Mouse (Mus musculus): ENCODE measurements around the gene Khdc3.
A peak's percentile ranks its signal among the peaks of the same experiment; 100 is the strongest.
"Not testable (repeated sequence)": the region's sequence is repeated elsewhere in the genome, so short reads cannot be mapped to it uniquely, and the experiment has no call there.

Gene Khdc3

DNA sequence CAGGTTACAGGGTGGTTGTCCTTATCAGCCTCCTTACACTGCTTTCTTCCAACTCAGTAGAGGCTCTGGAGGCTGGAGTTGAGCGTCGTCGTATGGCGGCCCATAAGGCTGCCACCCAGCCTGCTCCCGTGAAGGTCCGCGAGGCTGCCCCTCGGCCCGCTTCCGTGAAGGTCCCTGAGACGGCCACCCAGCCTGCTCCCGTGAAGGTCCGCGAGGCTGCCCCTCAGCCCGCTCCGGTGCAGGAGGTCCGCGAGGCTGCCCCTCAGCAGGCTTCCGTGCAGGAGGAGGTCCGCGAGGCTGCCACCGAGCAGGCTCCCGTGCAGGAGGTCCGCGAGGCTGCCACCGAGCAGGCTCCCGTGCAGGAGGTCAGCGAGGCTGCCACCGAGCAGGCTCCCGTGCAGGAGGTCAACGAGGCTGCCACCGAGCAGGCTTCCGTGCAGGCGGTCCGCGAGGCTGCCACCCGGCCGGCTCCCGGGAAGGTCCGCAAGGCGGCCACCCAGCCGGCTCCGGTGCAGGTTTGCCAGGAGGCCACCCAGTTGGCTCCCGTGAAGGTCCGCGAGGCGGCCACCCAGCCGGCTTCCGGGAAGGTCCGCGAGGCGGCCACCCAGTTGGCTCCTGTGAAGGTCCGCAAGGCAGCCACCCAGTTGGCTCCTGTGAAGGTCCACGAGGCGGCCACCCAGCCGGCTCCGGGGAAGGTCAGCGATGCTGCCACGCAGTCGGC is 1.7 kb downstream of the Khdc3 start:
- DNase-seq: no peak

DNA sequence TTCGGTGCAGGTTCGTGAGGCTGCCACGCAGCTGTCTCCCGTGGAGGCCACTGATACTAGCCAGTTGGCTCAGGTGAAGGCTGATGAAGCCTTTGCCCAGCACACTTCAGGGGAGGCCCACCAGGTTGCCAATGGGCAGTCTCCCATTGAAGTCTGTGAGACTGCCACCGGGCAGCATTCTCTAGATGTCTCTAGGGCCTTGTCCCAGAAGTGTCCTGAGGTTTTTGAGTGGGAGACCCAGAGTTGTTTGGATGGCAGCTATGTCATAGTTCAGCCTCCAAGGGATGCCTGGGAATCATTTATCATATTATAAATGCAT is 2.2 kb downstream of the Khdc3 start:
- no peak for DNase-seq

DNA sequence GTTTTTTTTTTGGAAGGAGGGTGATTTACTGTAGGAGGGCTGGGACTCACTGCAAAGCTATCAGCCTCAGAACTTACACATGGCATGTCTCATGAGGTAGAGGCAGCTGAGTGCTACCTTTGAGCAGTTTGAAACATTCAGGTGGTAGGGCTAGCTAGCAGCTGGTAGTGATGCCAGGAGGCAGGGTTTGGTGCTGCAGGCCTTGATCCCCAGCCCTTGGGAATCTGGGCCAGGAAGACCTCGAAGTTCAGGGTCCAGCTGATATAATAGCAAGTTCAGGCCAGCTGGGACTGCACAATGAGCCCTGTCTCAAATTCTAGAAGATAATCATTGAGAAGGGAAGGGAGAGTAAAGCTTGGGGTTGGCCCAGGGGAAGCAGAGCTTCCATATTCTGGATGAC is 3.5 kb downstream of the Khdc3 start:
- DNase-seq: no peak

DNA sequence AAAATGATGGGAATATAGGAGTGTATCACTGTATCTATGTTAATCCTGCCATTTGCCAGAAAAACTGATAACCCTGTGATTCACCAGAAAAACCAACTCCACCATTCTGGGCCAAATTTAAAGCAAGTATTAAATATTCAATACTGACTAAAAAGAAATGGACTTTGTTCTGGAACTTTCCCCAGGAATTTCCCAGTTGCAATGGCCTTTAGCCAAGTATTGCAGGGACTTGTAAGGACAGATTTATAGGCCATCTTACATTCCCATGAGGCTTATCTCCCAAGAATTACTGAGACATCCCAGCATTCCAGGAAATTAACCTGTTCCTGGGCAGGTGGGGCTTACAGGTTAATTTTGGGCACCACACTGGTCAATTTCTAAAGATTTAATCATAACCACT is 4.1 kb downstream of the Khdc3 start:
- no peak for DNase-seq

DNA sequence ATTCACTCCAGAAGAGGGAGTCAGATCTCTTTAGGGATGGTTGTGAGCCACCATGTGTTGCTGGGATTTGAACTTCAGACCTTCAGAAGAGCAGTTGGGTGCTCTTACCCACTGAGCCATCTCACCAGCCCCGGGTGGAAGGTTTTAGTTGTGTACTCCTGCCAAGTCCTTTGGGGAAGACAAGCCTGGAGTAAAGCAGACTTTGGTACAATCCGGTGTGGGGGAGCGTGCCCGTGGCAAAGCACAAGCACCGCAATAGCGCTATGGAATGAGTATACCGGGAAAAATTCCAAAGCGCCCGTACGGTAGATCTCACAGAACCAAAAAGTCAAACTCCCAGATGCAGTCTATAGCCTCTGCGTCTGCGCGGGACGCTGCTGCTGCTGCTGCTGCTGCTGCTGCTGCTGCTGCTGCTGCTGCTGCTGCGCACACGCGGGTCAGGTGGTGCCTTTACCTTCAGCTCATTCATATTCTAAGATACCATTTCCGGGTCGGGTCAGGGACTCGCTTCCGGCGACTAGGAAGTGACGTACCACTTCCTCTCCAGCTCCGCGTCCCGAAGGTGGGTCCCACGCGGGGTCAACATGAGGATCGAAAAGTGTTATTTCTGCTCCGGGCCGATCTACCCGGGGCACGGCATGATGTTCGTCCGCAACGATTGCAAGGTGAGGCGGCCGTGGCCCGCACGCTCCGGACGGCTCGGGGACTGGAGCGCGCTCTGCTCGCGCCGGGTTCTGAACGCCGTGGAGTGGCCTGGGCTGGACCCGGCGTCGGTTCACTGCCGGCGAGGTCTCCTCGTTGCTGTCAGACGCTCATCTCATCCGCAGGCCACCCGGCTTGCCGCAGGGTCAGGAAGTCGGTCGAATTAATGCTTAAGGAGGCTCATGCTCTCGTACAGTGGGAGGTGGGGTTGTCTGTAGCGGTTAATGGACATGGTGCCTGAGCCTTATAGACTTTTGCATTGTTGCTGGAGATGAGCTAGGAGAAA is 11.6 kb downstream of the Khdc3 start, which contains the start of gene Rsl24d1:
Gene Rsl24d1 (plus strand): TSS at position 508 of the 988 bp plus-strand sequence.
- peak; percentile 95 for DNase-seq

DNA sequence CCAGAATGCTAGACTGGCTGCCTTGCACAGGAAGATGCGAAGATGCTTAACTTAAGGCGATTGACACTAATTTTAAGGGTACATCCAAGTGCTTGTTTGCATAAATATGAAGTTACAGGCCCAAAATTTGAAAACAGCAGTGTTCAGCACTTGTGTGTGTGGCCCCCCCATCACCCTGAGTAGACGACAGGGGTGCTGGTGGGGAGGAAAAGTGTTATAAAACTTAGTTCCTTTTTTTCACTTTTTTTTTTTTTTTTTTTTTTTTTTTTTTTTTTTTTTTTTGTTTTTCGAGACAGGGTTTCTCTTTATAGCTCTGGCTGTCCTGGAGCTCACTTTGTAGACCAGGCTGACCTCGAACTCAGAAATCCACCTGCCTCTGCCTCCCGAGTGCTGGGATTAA is 15.1 kb downstream of the Khdc3 start:
- DNase-seq: not testable (repeated sequence)

DNA sequence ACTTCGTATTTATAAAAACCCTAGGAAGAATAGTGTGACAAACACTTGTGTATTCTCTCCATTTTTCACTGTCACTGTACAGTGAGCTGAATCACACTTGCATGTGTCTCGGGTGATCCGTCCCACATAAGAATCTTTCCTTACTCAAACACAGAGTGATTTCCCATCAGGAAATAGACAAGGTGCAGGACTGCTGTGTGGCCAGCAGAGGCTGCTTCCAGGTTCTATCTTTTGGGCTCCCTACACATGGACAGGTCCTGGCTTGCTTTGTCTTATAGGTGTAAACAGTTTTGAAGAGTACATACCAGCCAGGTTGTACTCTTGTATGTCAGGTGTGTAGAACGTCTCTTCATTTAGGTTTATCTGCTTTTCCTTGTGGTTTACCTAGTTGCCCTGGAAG is 16.4 kb downstream of the Khdc3 start:
- no peak for DNase-seq

DNA sequence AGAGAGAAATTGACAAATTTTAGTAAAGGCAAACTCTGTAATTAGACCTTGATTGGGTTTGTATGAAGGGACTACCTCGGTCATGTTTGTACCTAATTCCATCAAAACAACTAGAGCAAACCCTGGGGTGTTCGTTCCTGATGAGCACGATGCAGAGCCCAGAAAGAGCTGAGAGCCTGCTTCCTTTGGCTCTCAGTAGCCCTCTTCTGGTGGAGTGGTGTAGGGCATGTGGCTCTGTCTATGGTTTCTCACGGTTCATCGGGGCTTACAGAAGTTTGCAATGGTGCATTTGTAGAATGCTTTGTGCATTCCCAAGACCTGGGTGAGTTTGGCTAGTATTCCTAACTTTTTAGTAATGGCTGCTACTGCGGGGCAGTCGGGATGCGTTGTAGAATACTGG is 20.1 kb downstream of the Khdc3 start:
- DNase-seq: peak; percentile 44

DNA sequence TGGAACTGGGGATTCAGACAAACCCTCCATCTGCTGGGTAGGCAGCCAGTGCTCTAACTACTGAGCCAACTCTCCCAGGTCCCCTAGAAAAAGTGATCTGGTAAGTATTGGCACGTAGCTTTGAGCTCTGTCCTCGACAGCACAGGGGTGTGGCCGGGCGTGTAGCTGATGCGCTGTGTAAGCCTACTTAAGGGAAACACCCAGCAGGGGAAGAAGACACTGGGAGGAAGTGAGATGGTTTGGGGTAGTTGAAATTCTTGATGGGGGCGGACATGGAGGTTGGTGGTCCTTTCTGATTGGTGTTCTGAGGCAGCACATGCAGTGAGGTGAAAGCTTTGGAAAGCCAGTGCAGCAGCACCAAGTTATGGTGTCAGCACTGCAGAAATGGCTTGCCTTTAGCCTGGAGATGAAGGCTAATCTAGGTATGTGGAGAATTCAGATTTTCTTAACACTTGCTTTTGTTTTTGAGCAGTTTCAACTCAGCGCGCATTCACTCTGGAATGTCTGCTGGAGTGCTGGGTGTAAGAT is 23.5 kb downstream of the Khdc3 start:
- DNase-seq: no peak

DNA sequence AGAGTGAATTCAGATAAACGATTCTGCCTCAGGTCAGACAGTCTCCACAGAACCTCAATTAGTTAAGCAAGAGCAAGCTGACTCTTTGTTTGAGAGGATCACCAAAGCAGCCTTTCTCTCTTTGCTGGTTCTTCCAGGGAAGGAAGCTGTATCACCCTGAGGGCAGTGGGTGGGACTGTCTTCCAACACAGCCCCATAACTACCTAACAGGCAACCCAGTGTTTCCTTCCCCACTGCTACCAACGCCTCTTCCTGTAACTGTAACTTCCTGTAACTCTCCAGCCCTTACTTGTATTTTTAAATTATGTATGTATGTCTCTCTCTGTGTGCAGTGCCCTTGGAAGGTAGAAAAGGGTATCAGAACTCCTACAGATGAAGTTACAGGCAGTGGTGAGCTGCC is 25.8 kb downstream of the Khdc3 start:
- no peak for DNase-seq

DNA sequence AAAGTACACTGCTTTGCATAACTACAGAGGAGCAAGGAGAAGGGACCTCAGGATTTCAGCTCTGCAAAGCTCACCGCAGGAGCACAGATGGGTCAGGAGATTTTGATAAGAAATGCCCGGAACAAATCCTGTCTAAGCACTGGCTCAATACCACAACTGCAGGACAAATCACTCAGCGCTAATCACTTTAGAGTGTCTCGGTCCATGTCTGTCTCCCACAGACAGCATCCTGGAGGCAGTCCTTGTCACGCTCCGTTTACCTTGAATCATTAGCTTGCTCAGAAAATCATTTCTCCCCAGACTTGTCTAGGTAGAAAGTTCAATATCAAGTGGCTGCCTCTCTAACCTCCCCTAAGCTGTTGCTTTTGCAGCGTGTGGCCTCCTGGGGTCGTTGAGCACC is 28.2 kb downstream of the Khdc3 start:
- no peak for DNase-seq

DNA sequence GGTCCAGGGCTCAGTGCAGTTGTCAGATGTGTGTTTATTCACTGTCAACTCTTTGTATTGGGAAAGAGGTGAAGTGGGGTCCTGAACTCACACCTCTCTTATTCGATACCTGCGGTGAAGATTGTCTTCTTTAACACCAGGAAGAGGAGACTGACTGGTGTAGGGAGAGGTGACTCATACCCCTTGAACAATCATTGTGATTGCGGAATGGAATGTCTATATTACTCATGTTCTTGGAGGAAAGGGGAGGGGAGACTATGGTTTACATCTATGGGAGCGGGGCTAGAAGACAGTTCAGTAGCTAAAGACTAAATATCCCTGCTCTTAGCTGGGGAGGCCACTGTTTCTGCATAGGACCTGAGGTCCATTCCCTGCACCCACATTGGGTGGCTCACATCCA is 28.9 kb downstream of the Khdc3 start:
- DNase-seq: no peak

DNA sequence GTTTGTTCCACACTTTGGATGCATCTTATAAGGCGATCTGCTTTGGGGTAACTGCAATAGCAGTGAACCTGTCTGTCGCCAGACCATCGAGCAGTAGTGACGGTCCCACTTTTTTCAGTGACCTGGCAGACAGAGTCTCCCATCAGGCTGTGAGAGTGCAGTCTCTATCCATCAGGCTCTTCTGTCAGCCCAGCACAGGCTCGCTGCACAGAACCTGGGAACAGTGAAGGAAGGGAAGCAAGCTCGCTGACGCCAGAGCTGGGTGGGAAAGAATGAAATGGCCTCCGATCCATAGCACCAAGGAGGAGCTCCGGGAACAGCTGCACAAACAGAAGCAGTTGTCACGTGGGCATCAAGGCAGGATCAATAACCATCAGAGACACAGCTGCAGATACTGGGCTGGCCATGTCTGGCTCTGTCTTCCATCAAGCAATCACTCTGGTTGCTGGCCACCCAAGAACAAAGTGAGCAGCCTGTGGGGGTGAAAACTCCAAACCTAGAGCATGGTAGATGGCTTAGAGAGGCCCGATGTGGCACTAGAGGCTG is 35.8 kb downstream of the Khdc3 start:
- DNase-seq: no peak

Data from right cerebral cortex, adult 18-20 months (tissue).